Mouse (Mus musculus) liver, adult 2 months (tissue): Measurements from ENCODE around the gene Tesk2. TPM values are rescaled to one million over a fixed set of nuclear protein-coding genes. Genes with fewer than 3 reads are reported as not detected.

Experiments
- DNase-seq: peaks from one replicate; pipeline ENCODE4 v3.0.0-alpha.2; 2011; ENCODE audit warnings: low read depth, low spot score; ENCODE audit errors: extremely low read depth
- H3K27ac ChIP-seq: fragments of 200-500 bp; replicated peaks from 2 replicates; pipeline ENCODE4 v1.5.1; 2012; ENCODE audit warnings: low read depth, mild to moderate bottlenecking, control low read depth, inconsistent platforms, low read length; ENCODE audit not compliant: insufficient read depth
- H3K27me3 ChIP-seq: fragments of 200-500 bp; 2 replicates; pipeline ENCODE4 v1.6.1; 2012; ENCODE audit warnings: mild to moderate bottlenecking, moderate library complexity, low read length, inconsistent platforms; ENCODE audit not compliant: control insufficient read depth, insufficient read depth
- H3K36me3 ChIP-seq: fragments of 200-500 bp; 2 replicates; pipeline ENCODE4 v1.6.1; 2012; ENCODE audit warnings: low read length, inconsistent platforms; ENCODE audit not compliant: control insufficient read depth, insufficient read depth
- H3K4me1 ChIP-seq: fragments of 200-500 bp; 2 replicates; pipeline ENCODE4 v1.6.1; 2011; ENCODE audit warnings: low read length; ENCODE audit not compliant: control insufficient read depth, insufficient read depth
- H3K4me3 ChIP-seq: fragments of 200-500 bp; 2 replicates; pipeline ENCODE4 v1.5.1; 2011; ENCODE audit warnings: low read depth, mild to moderate bottlenecking, control low read depth, low read length, moderate library complexity; ENCODE audit not compliant: insufficient read depth
- H3K79me2 ChIP-seq: fragments of 200-500 bp; 2 replicates; pipeline ENCODE4 v1.6.1; 2012; ENCODE audit warnings: inconsistent platforms, mild to moderate bottlenecking, low read length, moderate library complexity; ENCODE audit not compliant: control insufficient read depth, insufficient read depth
- H3K9ac ChIP-seq: fragments of 200-500 bp; 2 replicates; pipeline ENCODE4 v1.6.1; 2012; ENCODE audit warnings: low read depth, mild to moderate bottlenecking, control low read depth, inconsistent platforms, low read length
- CTCF ChIP-seq: fragments of 200-500 bp; IDR thresholded peaks from 2 replicates; pipeline ENCODE4 v1.5.1; 2011; ENCODE audit warnings: low read depth, low read length, control low read depth
- POLR2A ChIP-seq: fragments of 200-500 bp; IDR thresholded peaks from 2 replicates; pipeline ENCODE4 v1.6.1; 2011; ENCODE audit warnings: low read length, control low read depth; ENCODE audit not compliant: insufficient read depth; ENCODE audit errors: extremely low read depth
- WGBS: fragments of 180-500 bp; shearing (Covaris S2); methylation state at CpG from one replicate; pipeline ENCODE4 v1.1.7; 2018; 5-methylcytosine and 5-hydroxymethylcytosine counted together
- polyA plus RNA-seq: library from polyadenylated mRNA; depleted of rRNA; stranded (reverse); fragments of >200 nt; gene quantifications from 2 replicates; pipeline ENCODE4 v1.2.3, GENCODE M21; 2012
- total RNA-seq: library from RNA; depleted of rRNA; stranded (reverse); fragments of >200 nt; gene quantifications from 2 replicates; pipeline ENCODE4 v1.2.3, GENCODE M21; 2014

Tesk2 gene
- total and polyA plus RNA-seq, 2 experiments = 7.8 to 11.5 TPM

GRCm38 (mm10) chr4:116708201-116708764 is 12.5 kb upstream of the Tesk2 start, which contains the start of the genes Mmachc and Ccdc163:
Mmachc (minus strand) TSS chr4:116708406.
Ccdc163 (plus strand) TSS chr4:116708509.
- Histone ChIP-seq H3K4me3 (peak within 1 kb of the TSS; percentile 54), H3K27me3 (no peaks in the 10 kb centered on the region), H3K4me1 (0 out of 2 replicates have a peak, but pooled peaks cover 6% of the 10 kb centered on the region), H3K27ac (peak within 1 kb of the TSS; percentile 57), H3K9ac (peak within 1 kb of the TSS; percentile 69), H3K79me2 (no peaks in the 10 kb centered on the region), H3K36me3 (0 out of 2 replicates have a peak, but pooled peaks cover 3% of the 10 kb centered on the region)
- under 1% methylated on average over 29 of the region's 29 CpGs for WGBS
- DNase-seq = peak; percentile 100
- TF ChIP-seq CTCF (no peak), POLR2A (0 out of 2 replicates have a peak, but pooled peaks have one; percentile 32)

DNA sequence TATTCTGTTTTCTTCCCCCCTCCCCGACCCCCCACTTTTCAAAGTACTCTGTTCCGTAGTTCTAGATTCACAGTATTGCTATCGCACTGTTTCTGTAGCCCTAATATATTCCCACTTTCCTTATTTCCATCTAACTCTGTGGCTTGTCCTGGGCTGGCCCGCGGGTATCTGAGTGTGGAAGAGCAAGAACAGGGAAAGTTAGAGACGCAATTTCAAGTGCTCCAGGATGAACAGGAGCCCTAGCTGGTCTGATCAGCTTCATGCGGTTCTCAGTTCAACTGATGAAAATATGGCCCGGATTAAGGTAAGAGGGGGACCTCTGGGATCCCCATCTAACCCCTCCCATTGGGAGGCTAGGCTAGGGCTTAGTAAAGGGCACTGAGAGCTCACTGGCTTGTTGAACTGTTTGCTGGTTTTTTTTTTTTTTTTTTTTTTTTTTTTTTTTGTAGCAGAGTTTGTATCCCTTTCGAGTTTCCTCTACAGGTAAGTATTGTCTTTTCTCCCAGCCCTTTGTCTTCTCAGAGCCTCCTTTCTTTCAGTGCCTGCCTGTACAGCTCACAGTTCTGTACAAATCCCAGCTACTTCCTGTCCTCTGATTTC is 11.9 kb upstream of the Tesk2 start:
- Histone ChIP-seq H3K79me2 (no peaks in the 10 kb centered on the region), H3K27ac (no peak overlapping the region), H3K4me1 (0 out of 2 replicates have a peak, but pooled peaks cover 6% of the 10 kb centered on the region), H3K27me3 (no peaks in the 10 kb centered on the region), H3K36me3 (0 out of 2 replicates have a peak, but pooled peaks cover 5% of the 10 kb centered on the region), H3K9ac (peak overlapping the region; percentile 46), H3K4me3 (peak overlapping the region; percentile 50)
- WGBS = 4% methylated on average over 9 of the region's 9 CpGs
- TF ChIP-seq CTCF (no peak), POLR2A (no peak)
- DNase-seq = no peak

- H3K9ac ChIP-seq = no peak overlapping the region
- H3K36me3 ChIP-seq = 0 out of 2 replicates have a peak, but pooled peaks cover 2% of the 10 kb centered on the region
- 0 out of 2 replicates have a peak, but pooled peaks cover 6% of the 10 kb centered on the region for H3K4me1 ChIP-seq
- no peaks in the 10 kb centered on the region for H3K79me2 ChIP-seq
- WGBS = 88% methylated on average over 2 of the region's 2 CpGs
- no peak overlapping the region for H3K4me3 ChIP-seq
- TF ChIP-seq POLR2A (no peak), CTCF (no peak)
- no peak overlapping the region for H3K27ac ChIP-seq
- no peaks in the 10 kb centered on the region for H3K27me3 ChIP-seq
- DNase-seq = no peak
Observed at GRCm38 (mm10) chr4:116710154-116710553, 10.6 kb upstream of the Tesk2 start.

DNA sequence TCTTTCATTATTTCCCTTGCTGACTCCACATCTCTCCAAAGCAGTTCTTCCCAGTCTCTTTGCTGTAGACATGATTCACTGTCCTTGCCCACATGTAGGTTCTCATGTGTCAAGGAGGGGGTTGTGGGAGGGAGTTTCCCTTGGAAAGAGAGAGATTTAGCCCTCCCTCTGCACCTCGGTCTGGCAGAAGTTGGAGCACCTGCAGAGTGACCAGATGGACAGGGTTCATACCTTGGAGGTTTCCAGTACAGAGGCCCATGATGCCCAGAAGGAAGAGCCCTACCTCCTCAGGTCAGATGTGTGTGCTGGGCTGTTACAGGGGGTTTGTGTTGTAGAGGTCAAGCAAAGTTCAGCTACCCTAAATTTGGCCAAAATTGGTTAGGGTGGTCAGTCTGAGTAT is 8.2 kb upstream of the Tesk2 start:
- no peak for TF ChIP-seq CTCF
- TF ChIP-seq POLR2A = no peak
- H3K79me2 ChIP-seq = no peaks in the 10 kb centered on the region
- no peak overlapping the region for H3K4me3 ChIP-seq
- H3K9ac ChIP-seq = no peak overlapping the region
- no peaks in the 10 kb centered on the region for H3K27me3 ChIP-seq
- 77% methylated on average over 1 of the region's 1 CpGs for WGBS
- H3K36me3 ChIP-seq = 0 out of 2 replicates have a peak, but pooled peaks cover 2% of the 10 kb centered on the region
- DNase-seq = no peak
- H3K4me1 ChIP-seq = 0 out of 2 replicates have a peak, but pooled peaks cover 6% of the 10 kb centered on the region
- H3K27ac ChIP-seq = no peak overlapping the region

GRCm38 (mm10) chr4:116719396-116719795 is 1.4 kb upstream of the Tesk2 start:
- 11% methylated on average over 3 of the region's 3 CpGs for WGBS
- peak; percentile 77 for DNase-seq

DNA sequence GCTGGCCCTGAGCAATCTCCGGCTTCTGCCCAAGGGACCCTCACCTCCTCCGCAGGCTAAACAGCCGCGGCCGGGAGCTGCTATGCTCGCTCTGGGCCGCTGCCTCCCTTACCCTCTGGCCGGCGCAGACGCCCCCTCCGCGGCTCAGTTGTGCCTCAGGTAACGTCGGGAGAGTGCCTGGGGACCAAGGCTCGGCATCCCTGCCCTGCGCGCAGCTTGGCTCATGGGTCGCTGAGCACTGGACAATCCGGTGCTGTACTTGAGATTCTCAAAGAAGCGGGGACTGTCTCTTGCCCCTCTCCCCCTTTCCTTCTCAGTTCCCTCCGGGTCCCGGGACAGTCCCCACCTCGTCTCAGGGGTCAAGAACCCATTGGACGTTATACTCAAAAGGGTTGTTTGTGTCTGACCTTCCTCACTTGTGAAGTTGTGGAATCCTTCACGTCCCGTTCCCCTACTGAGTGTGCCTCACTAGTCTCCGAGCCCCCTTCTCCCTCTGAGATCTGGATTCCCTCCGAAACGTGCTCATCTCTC is 415 bp downstream of the Tesk2 start:
- H3K27me3 ChIP-seq = no peaks in the 10 kb centered on the region
- no peak for TF ChIP-seq CTCF
- no peak for TF ChIP-seq POLR2A
- H3K4me3 ChIP-seq = peak overlapping the region; percentile 75
- H3K36me3 ChIP-seq = no peaks in the 10 kb centered on the region
- H3K9ac ChIP-seq = peak overlapping the region; percentile 83
- DNase-seq = peak; percentile 64
- H3K4me1 ChIP-seq = peaks cover 7% of the 10 kb centered on the region
- peaks cover 14% of the 10 kb centered on the region; the same call in 1 of the 2 replicates for H3K79me2 ChIP-seq
- H3K27ac ChIP-seq = peak overlapping the region; percentile 88
- WGBS = 2% methylated on average over 29 of the region's 29 CpGs

More at GRCm38 (mm10) chr4:116719396-116719795, 1.4 kb upstream of the Tesk2 start:
- no peak overlapping the region for H3K9ac ChIP-seq
- no peak overlapping the region for H3K4me3 ChIP-seq
- no peaks in the 10 kb centered on the region for H3K27me3 ChIP-seq
- H3K4me1 ChIP-seq = peaks cover 7% of the 10 kb centered on the region
- H3K27ac ChIP-seq = no peak overlapping the region
- H3K79me2 ChIP-seq = peaks cover 9% of the 10 kb centered on the region; the same call in 1 of the 2 replicates
- no peaks in the 10 kb centered on the region for H3K36me3 ChIP-seq
- TF ChIP-seq POLR2A = no peak
- peak; percentile 64 for TF ChIP-seq CTCF
